Mouse (Mus musculus): ENCODE measurements around the gene Glrx5.
A peak's percentile ranks its signal among the peaks of the same experiment; 100 is the strongest.

Glrx5 gene

GRCm38 (mm10) chr12:105073708-105074107, 41.2 kb downstream of the Glrx5 start:
- peak; percentile 55 to 69 for DNase-seq (ENCODE audit: low spot score in 2 of 2)

GRCm38 (mm10) chr12:105075496-105075895, 43.0 kb downstream of the Glrx5 start:
- no peak for DNase-seq (ENCODE audit: low spot score in 2 of 2)

GRCm38 (mm10) chr12:105076511-105076910, 44.0 kb downstream of the Glrx5 start:
- no peak for DNase-seq (ENCODE audit: low spot score in 2 of 2)

DNA sequence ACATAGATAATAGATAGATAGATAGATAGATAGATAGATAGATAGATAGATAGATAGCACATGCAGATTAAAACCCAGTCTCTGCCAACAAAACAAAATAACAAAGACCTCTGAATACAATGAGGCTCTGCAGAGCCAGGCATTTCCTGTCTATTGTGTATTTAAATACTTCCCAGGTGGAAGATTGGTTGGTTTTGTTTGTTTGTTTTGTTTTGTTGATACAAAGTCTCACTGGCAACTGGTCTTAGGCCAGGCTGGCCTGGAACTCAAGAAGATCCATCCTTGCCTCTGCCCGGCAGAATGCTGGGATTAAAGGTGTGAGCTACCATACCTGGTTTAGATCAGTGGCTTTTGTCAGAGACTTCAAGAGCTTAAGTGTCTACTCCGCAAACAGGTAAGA, 44.7 kb downstream of the Glrx5 start:
- DNase-seq (ENCODE audit: low spot score in 2 of 2): no peak

DNA sequence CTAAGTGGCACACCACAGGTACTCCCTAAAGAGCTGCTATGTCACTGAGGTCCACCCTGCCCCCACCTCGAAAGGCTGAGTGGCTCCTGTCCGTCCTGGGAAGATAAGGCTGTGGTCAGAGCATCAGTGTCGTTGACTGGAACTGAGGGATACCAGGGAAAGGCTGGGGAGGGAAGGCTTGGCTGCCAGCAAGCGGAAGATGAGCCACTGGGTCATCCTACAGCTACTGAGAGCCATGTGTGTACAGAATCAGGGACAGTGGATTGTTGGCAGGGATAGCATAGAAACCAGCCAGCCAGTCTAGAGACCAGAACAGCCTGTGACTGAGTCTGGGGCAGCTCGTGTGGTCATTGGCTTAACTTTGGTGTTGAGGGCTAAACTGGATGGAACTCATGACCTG, 51.7 kb downstream of the Glrx5 start:
- DNase-seq (ENCODE audit: low spot score in 2 of 2): no peak

- no peak for DNase-seq (ENCODE audit: low spot score in 2 of 2)
Observed at GRCm38 (mm10) chr12:105084816-105085215, 52.3 kb downstream of the Glrx5 start.

- no peak for DNase-seq (ENCODE audit: low spot score in 2 of 2)
Observed at GRCm38 (mm10) chr12:105085296-105085695, 52.8 kb downstream of the Glrx5 start.

GRCm38 (mm10) chr12:105086781-105087180, 54.3 kb downstream of the Glrx5 start:
- no peak for DNase-seq (ENCODE audit: low spot score in 2 of 2)

GRCm38 (mm10) chr12:105087353-105087752, 54.9 kb downstream of the Glrx5 start:
- DNase-seq (ENCODE audit: low spot score in 2 of 2): no peak

GRCm38 (mm10) chr12:105089231-105089630, 56.7 kb downstream of the Glrx5 start:
- DNase-seq (ENCODE audit: low spot score in 2 of 2): no peak

DNA sequence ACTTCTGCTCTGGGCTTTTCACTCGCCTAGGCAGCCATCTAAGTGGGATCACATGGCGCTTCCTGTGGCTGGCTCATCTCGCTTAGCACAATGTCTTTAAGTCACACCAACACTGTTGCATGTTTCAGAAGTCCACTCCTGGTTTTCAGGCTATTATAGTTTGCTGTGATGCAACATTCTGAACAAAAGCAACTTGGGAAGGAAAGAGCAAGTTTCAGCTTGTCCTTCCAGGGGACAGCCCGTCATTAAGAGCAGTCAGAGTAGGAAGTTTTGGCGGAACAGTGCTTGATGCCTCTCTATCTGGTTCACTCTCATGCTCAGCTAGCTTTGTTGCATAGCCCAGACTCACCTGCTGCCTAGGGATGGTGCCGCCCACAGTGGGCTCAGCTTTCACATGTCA, 59.1 kb downstream of the Glrx5 start:
- no peak for DNase-seq (ENCODE audit: low spot score in 2 of 2)
